Mouse (Mus musculus): ENCODE data around the gene Klf1. TPM values are rescaled to one million over a fixed set of nuclear protein-coding genes. Genes with fewer than 3 reads are reported as not detected.

Gene Klf1
- polyA plus RNA-seq (2015; fragmentation: Nextera tagmentation; extraction: Ambion mirVana) = 4.9 and 15.6 TPM in 2 replicates

- peak within 1 kb of the TSS; percentile 62 for H3K27ac ChIP-seq (replicated peaks)
- peak within 1 kb of the TSS; percentile 87 for H3K9ac ChIP-seq
- no peak for ATAC-seq (ENCODE audit: extremely low read depth, insufficient number of reproducible peaks, low FRiP score, low TSS enrichment)
- 43% methylated on average over 3 of the region's 3 CpGs for WGBS
- peaks cover 22% of the 10 kb centered on the region for H3K27me3 ChIP-seq (replicated peaks)
- no peaks in the 10 kb centered on the region for H3K36me3 ChIP-seq
- peak within 1 kb of the TSS; percentile 97 for H3K4me2 ChIP-seq
- peak within 1 kb of the TSS; percentile 73 for H3K4me3 ChIP-seq
- no peaks in the 10 kb centered on the region for H3K9me3 ChIP-seq
- H3K4me1 ChIP-seq = peaks cover 17% of the 10 kb centered on the region
Measured at GRCm38 (mm10) chr8:84901752-84902151, at the start of gene Klf1. Gene Klf1, plus strand, starts transcription at chr8:84901928.

- ATAC-seq (ENCODE audit: extremely low read depth, insufficient number of reproducible peaks, low FRiP score, low TSS enrichment) = no peak
- H3K9me3 ChIP-seq = no peaks in the 10 kb centered on the region
- WGBS = 84% methylated on average over 3 of the region's 3 CpGs
- peaks cover 13% of the 10 kb centered on the region for H3K4me1 ChIP-seq
- peak overlapping the region; percentile 94; the same call in 1 of the 2 replicates for H3K4me3 ChIP-seq
- H3K36me3 ChIP-seq = peaks cover 20% of the 10 kb centered on the region
- H3K9ac ChIP-seq = no peak overlapping the region
- no peaks in the 10 kb centered on the region for H3K27me3 ChIP-seq (replicated peaks)
- H3K27ac ChIP-seq (replicated peaks) = no peak overlapping the region
- H3K4me2 ChIP-seq = peak overlapping the region; percentile 77
Measured at GRCm38 (mm10) chr8:84856434-84856833, 45.3 kb upstream of the Klf1 start.

- under 1% methylated on average over 39 of the region's 39 CpGs for WGBS
- no peaks in the 10 kb centered on the region for H3K27me3 ChIP-seq (replicated peaks)
- peak; percentile 75 for ATAC-seq (ENCODE audit: extremely low read depth, insufficient number of reproducible peaks, low FRiP score, low TSS enrichment)
Measured at GRCm38 (mm10) chr8:84856864-84857441, 44.8 kb upstream of the Klf1 start, which contains the start of gene Farsa. Gene Farsa, plus strand, starts transcription at chr8:84856989.

GRCm38 (mm10) chr8:84871376-84872308, 30.1 kb upstream of the Klf1 start, which contains the start of gene Syce2:
Gene Syce2, plus strand, starts transcription at chr8:84872111.
- WGBS = 11% methylated on average over 44 of the region's 46 CpGs
- Histone ChIP-seq H3K9ac (peak within 1 kb of the TSS; percentile 80), H3K4me3 (peak within 1 kb of the TSS; percentile 59), H3K4me2 (peak within 1 kb of the TSS; percentile 98), H3K36me3 (peaks cover 36% of the 10 kb centered on the region), H3K9me3 (no peaks in the 10 kb centered on the region), H3K27ac (replicated peaks) (no peak within 1 kb of the TSS), H3K4me1 (peaks cover 16% of the 10 kb centered on the region), H3K27me3 (replicated peaks) (no peaks in the 10 kb centered on the region)
- peak; percentile 72 for ATAC-seq (ENCODE audit: extremely low read depth, insufficient number of reproducible peaks, low FRiP score, low TSS enrichment)

More at GRCm38 (mm10) chr8:84856864-84857441, 44.8 kb upstream of the Klf1 start, which contains the start of gene Farsa:
- peak within 1 kb of the TSS; percentile 77 for H3K4me2 ChIP-seq
- peak within 1 kb of the TSS; percentile 97 for H3K9ac ChIP-seq
- H3K4me1 ChIP-seq = peaks cover 13% of the 10 kb centered on the region
- peaks cover 25% of the 10 kb centered on the region for H3K36me3 ChIP-seq
- H3K27ac ChIP-seq (replicated peaks) = peak within 1 kb of the TSS; percentile 85
- H3K9me3 ChIP-seq = no peaks in the 10 kb centered on the region
- H3K4me3 ChIP-seq = peak within 1 kb of the TSS; percentile 94

GRCm38 (mm10) chr8:84872309-84872965, 29.3 kb upstream of the Klf1 start:
- H3K4me1 ChIP-seq = peaks cover 16% of the 10 kb centered on the region
- H3K4me2 ChIP-seq = peak overlapping the region; percentile 98
- H3K27ac ChIP-seq (replicated peaks) = no peak overlapping the region
- H3K27me3 ChIP-seq (replicated peaks) = no peaks in the 10 kb centered on the region
- ATAC-seq (ENCODE audit: extremely low read depth, insufficient number of reproducible peaks, low FRiP score, low TSS enrichment) = peak; percentile 38; the same call in 1 of the 2 replicates
- H3K4me3 ChIP-seq = peak overlapping the region; percentile 59
- 3% methylated on average over 54 of the region's 54 CpGs for WGBS
- H3K9ac ChIP-seq = peak overlapping the region; percentile 80
- H3K9me3 ChIP-seq = no peaks in the 10 kb centered on the region
- peaks cover 28% of the 10 kb centered on the region for H3K36me3 ChIP-seq

- no peak for ATAC-seq (ENCODE audit: extremely low read depth, insufficient number of reproducible peaks, low FRiP score, low TSS enrichment)
- no peaks in the 10 kb centered on the region for H3K9me3 ChIP-seq
- peak overlapping the region; percentile 59 for H3K4me3 ChIP-seq
- H3K27me3 ChIP-seq (replicated peaks) = no peaks in the 10 kb centered on the region
- peaks cover 22% of the 10 kb centered on the region for H3K36me3 ChIP-seq
- H3K9ac ChIP-seq = peak overlapping the region; percentile 80
- peak overlapping the region; percentile 98 for H3K4me2 ChIP-seq
- 72% methylated on average over 4 of the region's 4 CpGs for WGBS
- H3K4me1 ChIP-seq = peaks cover 16% of the 10 kb centered on the region
- no peak overlapping the region for H3K27ac ChIP-seq (replicated peaks)
Measured at GRCm38 (mm10) chr8:84873016-84873415, 28.7 kb upstream of the Klf1 start.

GRCm38 (mm10) chr8:84874339-84874738, 27.4 kb upstream of the Klf1 start:
- peaks cover 9% of the 10 kb centered on the region for H3K36me3 ChIP-seq
- H3K9ac ChIP-seq = no peak overlapping the region

GRCm38 (mm10) chr8:84877297-84878035, 24.3 kb upstream of the Klf1 start:
- Histone ChIP-seq H3K9me3 (no peaks in the 10 kb centered on the region), H3K4me2 (no peak overlapping the region), H3K4me3 (no peak overlapping the region), H3K4me1 (peaks cover 7% of the 10 kb centered on the region), H3K27ac (replicated peaks) (no peak overlapping the region), H3K36me3 (no peaks in the 10 kb centered on the region), H3K9ac (no peak overlapping the region), H3K27me3 (replicated peaks) (no peaks in the 10 kb centered on the region)
- no peak for ATAC-seq (ENCODE audit: extremely low read depth, insufficient number of reproducible peaks, low FRiP score, low TSS enrichment)
- 72% methylated on average over 3 of the region's 3 CpGs for WGBS

More at GRCm38 (mm10) chr8:84874339-84874738, 27.4 kb upstream of the Klf1 start:
- no peak for ATAC-seq (ENCODE audit: extremely low read depth, insufficient number of reproducible peaks, low FRiP score, low TSS enrichment)
- Histone ChIP-seq H3K27ac (replicated peaks) (no peak overlapping the region), H3K4me1 (peaks cover 16% of the 10 kb centered on the region), H3K4me2 (no peak overlapping the region), H3K4me3 (no peak overlapping the region), H3K27me3 (replicated peaks) (no peaks in the 10 kb centered on the region), H3K9me3 (no peaks in the 10 kb centered on the region)
- WGBS = 80% methylated on average over 3 of the region's 3 CpGs

- no peaks in the 10 kb centered on the region for H3K4me1 ChIP-seq
- no peaks in the 10 kb centered on the region for H3K36me3 ChIP-seq
- H3K27ac ChIP-seq (replicated peaks) = no peak overlapping the region
- no peak overlapping the region for H3K9ac ChIP-seq
- ATAC-seq (ENCODE audit: extremely low read depth, insufficient number of reproducible peaks, low FRiP score, low TSS enrichment) = no peak
- 66% methylated on average over 1 of the region's 1 CpGs for WGBS
- no peaks in the 10 kb centered on the region for H3K27me3 ChIP-seq (replicated peaks)
- H3K4me2 ChIP-seq = no peak overlapping the region
- H3K4me3 ChIP-seq = no peak overlapping the region
- H3K9me3 ChIP-seq = no peaks in the 10 kb centered on the region
Measured at GRCm38 (mm10) chr8:84878915-84879314, 22.8 kb upstream of the Klf1 start.

- Histone ChIP-seq H3K36me3 (peaks cover 40% of the 10 kb centered on the region), H3K27ac (replicated peaks) (no peak overlapping the region), H3K9me3 (no peaks in the 10 kb centered on the region), H3K4me3 (no peak overlapping the region), H3K4me1 (no peaks in the 10 kb centered on the region), H3K4me2 (no peak overlapping the region), H3K27me3 (replicated peaks) (no peaks in the 10 kb centered on the region), H3K9ac (no peak overlapping the region)
- no peak for ATAC-seq (ENCODE audit: extremely low read depth, insufficient number of reproducible peaks, low FRiP score, low TSS enrichment)
- WGBS = 80% methylated on average over 4 of the region's 4 CpGs
Measured at GRCm38 (mm10) chr8:84884728-84885127, 17.0 kb upstream of the Klf1 start.

Measured in heart, embryonic 13.5 days (tissue).